Mouse (Mus musculus) heart, embryonic 16.5 days (tissue): Measurements from ENCODE around the gene Camkmt. TPM values are rescaled to one million over a fixed set of nuclear protein-coding genes. Genes with fewer than 3 reads are reported as not detected.

Source experiments
- ATAC-seq: fragments of 200-750 bp; cut with Nextera tagmentation; replicated peaks from 2 replicates; pipeline ENCODE4 v1.8.0; 2017; ENCODE audit warnings: moderate number of reproducible peaks; ENCODE audit not compliant: insufficient read depth, low FRiP score; ENCODE audit errors: extremely low read depth
- H3K27ac ChIP-seq: fragments of 300-500 bp; sonication (generic); 2 replicates; pipeline ENCODE4 v1.5.1; 2014; ENCODE audit warnings: mild to moderate bottlenecking, low read length, control low read depth, moderate library complexity
- H3K27me3 ChIP-seq: fragments of 300-500 bp; sonication (generic); 2 replicates; pipeline ENCODE4 v1.6.1; 2014; ENCODE audit warnings: low read length, mixed read lengths; ENCODE audit not compliant: control insufficient read depth, insufficient read depth
- H3K36me3 ChIP-seq: fragments of 300-500 bp; sonication (generic); 2 replicates; pipeline ENCODE4 v1.6.1; 2014; ENCODE audit not compliant: control insufficient read depth, insufficient read depth
- H3K4me1 ChIP-seq: fragments of 300-500 bp; sonication (generic); 2 replicates; pipeline ENCODE4 v1.6.1; 2014; ENCODE audit warnings: low read length, mixed read lengths; ENCODE audit not compliant: control insufficient read depth, insufficient read depth
- H3K4me2 ChIP-seq: fragments of 300-500 bp; sonication (generic); 2 replicates; pipeline ENCODE4 v1.6.1; 2014; ENCODE audit warnings: low read depth, mild to moderate bottlenecking, control low read depth, low read length
- H3K4me3 ChIP-seq: fragments of 300-500 bp; sonication (generic); 2 replicates; pipeline ENCODE4 v1.5.1; 2014; ENCODE audit warnings: mild to moderate bottlenecking, control low read depth, low read length
- H3K9ac ChIP-seq: fragments of 300-500 bp; sonication (generic); 2 replicates; pipeline ENCODE4 v1.6.1; 2014; ENCODE audit warnings: low read length, control low read depth
- H3K9me3 ChIP-seq: fragments of 300-500 bp; sonication (generic); replicated peaks from 2 replicates; pipeline ENCODE4 v1.6.1; 2016; ENCODE audit warnings: low read length; ENCODE audit not compliant: control insufficient read depth
- WGBS: fragments of 180-500 bp; shearing (Covaris S2); extraction: QIAGEN DNeasy Blood & Tissue Kit; methylation state at CpG from one replicate; pipeline ENCODE4 v1.1.7; 2014; 5-methylcytosine and 5-hydroxymethylcytosine counted together
- polyA plus RNA-seq: library from polyadenylated mRNA; unstranded; fragments of >200 nt; fragmentation: Nextera tagmentation; extraction: Ambion mirVana; gene quantifications from 2 replicates; pipeline ENCODE4 v1.2.1, GENCODE M21; 2015

The Camkmt gene
- polyA plus RNA-seq, 1 experiment from 2014 or later = 6.7 TPM

- WGBS = 83% methylated on average over 7 of the region's 7 CpGs
- peaks cover 23% of the 10 kb centered on the region for H3K36me3 ChIP-seq
These were observed 26.8 kb upstream of the Camkmt start for GRCm38 (mm10) chr17:85063560-85063959.

GRCm38 (mm10) chr17:85067331-85067730 is 23.0 kb upstream of the Camkmt start:
- Histone ChIP-seq H3K27me3 (no peaks in the 10 kb centered on the region), H3K9me3 (no peaks in the 10 kb centered on the region)
- ATAC-seq = no peak

More at GRCm38 (mm10) chr17:85063560-85063959, 26.8 kb upstream of the Camkmt start:
- no peak overlapping the region for H3K27ac ChIP-seq
- H3K9ac ChIP-seq = no peak overlapping the region
- ATAC-seq = no peak
- H3K9me3 ChIP-seq = no peaks in the 10 kb centered on the region
- no peaks in the 10 kb centered on the region for H3K4me1 ChIP-seq
- no peak overlapping the region for H3K4me2 ChIP-seq
- no peak overlapping the region for H3K4me3 ChIP-seq
- no peaks in the 10 kb centered on the region for H3K27me3 ChIP-seq

GRCm38 (mm10) chr17:85070658-85071057 is 19.7 kb upstream of the Camkmt start:
- no peak for ATAC-seq
- peaks cover 25% of the 10 kb centered on the region for H3K36me3 ChIP-seq
- 51% methylated on average over 6 of the region's 6 CpGs for WGBS
- no peak overlapping the region for H3K27ac ChIP-seq
- peaks cover 6% of the 10 kb centered on the region for H3K4me1 ChIP-seq
- no peaks in the 10 kb centered on the region for H3K27me3 ChIP-seq
- H3K9ac ChIP-seq = no peak overlapping the region
- no peaks in the 10 kb centered on the region for H3K9me3 ChIP-seq
- no peak overlapping the region for H3K4me2 ChIP-seq
- H3K4me3 ChIP-seq = no peak overlapping the region

More at GRCm38 (mm10) chr17:85067331-85067730, 23.0 kb upstream of the Camkmt start:
- no peak overlapping the region for H3K27ac ChIP-seq
- WGBS = 92% methylated on average over 7 of the region's 7 CpGs
- H3K4me2 ChIP-seq = no peak overlapping the region
- no peak overlapping the region for H3K9ac ChIP-seq
- no peak overlapping the region for H3K4me3 ChIP-seq
- peaks cover 6% of the 10 kb centered on the region for H3K4me1 ChIP-seq
- peaks cover 30% of the 10 kb centered on the region for H3K36me3 ChIP-seq

GRCm38 (mm10) chr17:85071088-85071775 is 19.1 kb upstream of the Camkmt start:
- Histone ChIP-seq H3K4me3 (no peak overlapping the region), H3K4me1 (peaks cover 6% of the 10 kb centered on the region), H3K4me2 (no peak overlapping the region), H3K36me3 (peaks cover 25% of the 10 kb centered on the region), H3K27ac (no peak overlapping the region), H3K9me3 (no peaks in the 10 kb centered on the region), H3K9ac (no peak overlapping the region), H3K27me3 (no peaks in the 10 kb centered on the region)
- no peak for ATAC-seq
- 92% methylated on average over 8 of the region's 8 CpGs for WGBS

GRCm38 (mm10) chr17:85072383-85072782 is 18.0 kb upstream of the Camkmt start:
- Histone ChIP-seq H3K27me3 (no peaks in the 10 kb centered on the region), H3K4me3 (no peak overlapping the region), H3K9ac (no peak overlapping the region), H3K27ac (no peak overlapping the region), H3K4me2 (no peak overlapping the region), H3K4me1 (peaks cover 6% of the 10 kb centered on the region), H3K9me3 (no peaks in the 10 kb centered on the region), H3K36me3 (peaks cover 24% of the 10 kb centered on the region)
- WGBS = 56% methylated on average over 11 of the region's 11 CpGs
- ATAC-seq = no peak

GRCm38 (mm10) chr17:85073214-85073613 is 17.1 kb upstream of the Camkmt start:
- no peak for ATAC-seq
- no peaks in the 10 kb centered on the region for H3K27me3 ChIP-seq
- H3K9ac ChIP-seq = no peak overlapping the region
- WGBS = 53% methylated on average over 7 of the region's 7 CpGs
- no peak overlapping the region for H3K4me3 ChIP-seq
- peaks cover 6% of the 10 kb centered on the region for H3K4me1 ChIP-seq
- peaks cover 30% of the 10 kb centered on the region for H3K36me3 ChIP-seq
- H3K9me3 ChIP-seq = no peaks in the 10 kb centered on the region
- no peak overlapping the region for H3K27ac ChIP-seq
- no peak overlapping the region for H3K4me2 ChIP-seq

- Histone ChIP-seq H3K9me3 (no peaks in the 10 kb centered on the region), H3K4me3 (no peak overlapping the region), H3K4me2 (no peak overlapping the region), H3K4me1 (peaks cover 6% of the 10 kb centered on the region), H3K27me3 (no peaks in the 10 kb centered on the region), H3K9ac (no peak overlapping the region), H3K36me3 (peaks cover 30% of the 10 kb centered on the region), H3K27ac (no peak overlapping the region)
- ATAC-seq = no peak
- WGBS = 94% methylated on average over 4 of the region's 4 CpGs
These were observed 16.3 kb upstream of the Camkmt start for GRCm38 (mm10) chr17:85074083-85074482.

- Histone ChIP-seq H3K27ac (no peak overlapping the region), H3K36me3 (peaks cover 39% of the 10 kb centered on the region), H3K4me1 (no peaks in the 10 kb centered on the region), H3K9ac (no peak overlapping the region), H3K27me3 (no peaks in the 10 kb centered on the region), H3K9me3 (no peaks in the 10 kb centered on the region), H3K4me2 (no peak overlapping the region), H3K4me3 (no peak overlapping the region)
- WGBS = 94% methylated on average over 3 of the region's 3 CpGs
- ATAC-seq = no peak
These were observed 11.1 kb upstream of the Camkmt start for GRCm38 (mm10) chr17:85079276-85079675.

- ATAC-seq = no peak
- Histone ChIP-seq H3K4me3 (no peak overlapping the region), H3K9ac (no peak overlapping the region), H3K9me3 (no peaks in the 10 kb centered on the region), H3K36me3 (peaks cover 33% of the 10 kb centered on the region), H3K27ac (no peak overlapping the region), H3K27me3 (no peaks in the 10 kb centered on the region), H3K4me1 (peaks cover 4% of the 10 kb centered on the region), H3K4me2 (no peak overlapping the region)
- 89% methylated on average over 11 of the region's 11 CpGs for WGBS
These were observed 9.6 kb upstream of the Camkmt start for GRCm38 (mm10) chr17:85080781-85081180.
